Mouse (Mus musculus): ENCODE measurements around the gene Ltc4s.

Gene Ltc4s

GRCm38 (mm10) chr11:50238324-50238723, at the start of gene Ltc4s:
Gene Ltc4s, minus strand, starts transcription at chr11:50238616.
- Histone ChIP-seq H3K27me3 (ENCODE audit: control insufficient read depth, insufficient read depth, low read length, poor library complexity, severe bottlenecking) (no peaks in the 10 kb centered on the region), H3K36me3 (ENCODE audit: control insufficient read depth, insufficient read depth, low read length, poor library complexity, severe bottlenecking) (no peaks in the 10 kb centered on the region)
- DNase-seq (ENCODE audit: low read depth, low spot score) = no peak

GRCm38 (mm10) chr11:50286428-50286827, 48.0 kb upstream of the Ltc4s start:
- peak; percentile 37 for DNase-seq (ENCODE audit: low read depth, low spot score)
- H3K36me3 ChIP-seq (ENCODE audit: control insufficient read depth, insufficient read depth, low read length, poor library complexity, severe bottlenecking) = no peaks in the 10 kb centered on the region
- H3K27me3 ChIP-seq (ENCODE audit: control insufficient read depth, insufficient read depth, low read length, poor library complexity, severe bottlenecking) = no peaks in the 10 kb centered on the region

GRCm38 (mm10) chr11:50285696-50286095, 47.3 kb upstream of the Ltc4s start:
- Histone ChIP-seq H3K27me3 (ENCODE audit: control insufficient read depth, insufficient read depth, low read length, poor library complexity, severe bottlenecking) (no peaks in the 10 kb centered on the region), H3K36me3 (ENCODE audit: control insufficient read depth, insufficient read depth, low read length, poor library complexity, severe bottlenecking) (no peaks in the 10 kb centered on the region)
- DNase-seq (ENCODE audit: low read depth, low spot score) = no peak

- Histone ChIP-seq H3K27me3 (ENCODE audit: control insufficient read depth, insufficient read depth, low read length, poor library complexity, severe bottlenecking) (no peaks in the 10 kb centered on the region), H3K36me3 (ENCODE audit: control insufficient read depth, insufficient read depth, low read length, poor library complexity, severe bottlenecking) (no peaks in the 10 kb centered on the region)
- no peak for DNase-seq (ENCODE audit: low read depth, low spot score)
Observed at GRCm38 (mm10) chr11:50285263-50285662, 46.8 kb upstream of the Ltc4s start.

- DNase-seq (ENCODE audit: low read depth, low spot score) = no peak
- no peaks in the 10 kb centered on the region for H3K27me3 ChIP-seq (ENCODE audit: control insufficient read depth, insufficient read depth, low read length, poor library complexity, severe bottlenecking)
Observed at GRCm38 (mm10) chr11:50280053-50280452, 41.6 kb upstream of the Ltc4s start.

GRCm38 (mm10) chr11:50279005-50279404, 40.6 kb upstream of the Ltc4s start:
- H3K27me3 ChIP-seq (ENCODE audit: control insufficient read depth, insufficient read depth, low read length, poor library complexity, severe bottlenecking) = no peaks in the 10 kb centered on the region
- no peak for DNase-seq (ENCODE audit: low read depth, low spot score)
- no peaks in the 10 kb centered on the region for H3K36me3 ChIP-seq (ENCODE audit: control insufficient read depth, insufficient read depth, low read length, poor library complexity, severe bottlenecking)

More at GRCm38 (mm10) chr11:50280053-50280452, 41.6 kb upstream of the Ltc4s start:
- no peaks in the 10 kb centered on the region for H3K36me3 ChIP-seq (ENCODE audit: control insufficient read depth, insufficient read depth, low read length, poor library complexity, severe bottlenecking)

GRCm38 (mm10) chr11:50277706-50278105, 39.3 kb upstream of the Ltc4s start:
- no peaks in the 10 kb centered on the region for H3K36me3 ChIP-seq (ENCODE audit: control insufficient read depth, insufficient read depth, low read length, poor library complexity, severe bottlenecking)
- no peak for DNase-seq (ENCODE audit: low read depth, low spot score)
- H3K27me3 ChIP-seq (ENCODE audit: control insufficient read depth, insufficient read depth, low read length, poor library complexity, severe bottlenecking) = no peaks in the 10 kb centered on the region

GRCm38 (mm10) chr11:50277025-50277424, 38.6 kb upstream of the Ltc4s start:
- Histone ChIP-seq H3K27me3 (ENCODE audit: control insufficient read depth, insufficient read depth, low read length, poor library complexity, severe bottlenecking) (no peaks in the 10 kb centered on the region), H3K36me3 (ENCODE audit: control insufficient read depth, insufficient read depth, low read length, poor library complexity, severe bottlenecking) (no peaks in the 10 kb centered on the region)
- DNase-seq (ENCODE audit: low read depth, low spot score) = peak; percentile 22

GRCm38 (mm10) chr11:50275568-50276151, 37.2 kb upstream of the Ltc4s start:
- no peaks in the 10 kb centered on the region for H3K36me3 ChIP-seq (ENCODE audit: control insufficient read depth, insufficient read depth, low read length, poor library complexity, severe bottlenecking)
- DNase-seq (ENCODE audit: low read depth, low spot score) = peak; percentile 50
- no peaks in the 10 kb centered on the region for H3K27me3 ChIP-seq (ENCODE audit: control insufficient read depth, insufficient read depth, low read length, poor library complexity, severe bottlenecking)

GRCm38 (mm10) chr11:50275077-50275476, 36.7 kb upstream of the Ltc4s start:
- Histone ChIP-seq H3K27me3 (ENCODE audit: control insufficient read depth, insufficient read depth, low read length, poor library complexity, severe bottlenecking) (no peaks in the 10 kb centered on the region), H3K36me3 (ENCODE audit: control insufficient read depth, insufficient read depth, low read length, poor library complexity, severe bottlenecking) (no peaks in the 10 kb centered on the region)
- peak; percentile 23 for DNase-seq (ENCODE audit: low read depth, low spot score)

GRCm38 (mm10) chr11:50272819-50273218, 34.4 kb upstream of the Ltc4s start:
- Histone ChIP-seq H3K27me3 (ENCODE audit: control insufficient read depth, insufficient read depth, low read length, poor library complexity, severe bottlenecking) (no peaks in the 10 kb centered on the region), H3K36me3 (ENCODE audit: control insufficient read depth, insufficient read depth, low read length, poor library complexity, severe bottlenecking) (no peaks in the 10 kb centered on the region)
- no peak for DNase-seq (ENCODE audit: low read depth, low spot score)

GRCm38 (mm10) chr11:50269885-50270284, 31.5 kb upstream of the Ltc4s start:
- no peak for DNase-seq (ENCODE audit: low read depth, low spot score)
- H3K36me3 ChIP-seq (ENCODE audit: control insufficient read depth, insufficient read depth, low read length, poor library complexity, severe bottlenecking) = peaks cover 5% of the 10 kb centered on the region; the same call in 1 of the 2 replicates
- H3K27me3 ChIP-seq (ENCODE audit: control insufficient read depth, insufficient read depth, low read length, poor library complexity, severe bottlenecking) = no peaks in the 10 kb centered on the region

GRCm38 (mm10) chr11:50269163-50269562, 30.7 kb upstream of the Ltc4s start:
- DNase-seq (ENCODE audit: low read depth, low spot score) = peak; percentile 69
- no peaks in the 10 kb centered on the region for H3K27me3 ChIP-seq (ENCODE audit: control insufficient read depth, insufficient read depth, low read length, poor library complexity, severe bottlenecking)
- H3K36me3 ChIP-seq (ENCODE audit: control insufficient read depth, insufficient read depth, low read length, poor library complexity, severe bottlenecking) = peaks cover 5% of the 10 kb centered on the region; the same call in 1 of the 2 replicates

GRCm38 (mm10) chr11:50266997-50267396, 28.6 kb upstream of the Ltc4s start:
- no peaks in the 10 kb centered on the region for H3K27me3 ChIP-seq (ENCODE audit: control insufficient read depth, insufficient read depth, low read length, poor library complexity, severe bottlenecking)
- DNase-seq (ENCODE audit: low read depth, low spot score) = no peak
- H3K36me3 ChIP-seq (ENCODE audit: control insufficient read depth, insufficient read depth, low read length, poor library complexity, severe bottlenecking) = peaks cover 6% of the 10 kb centered on the region; the same call in 1 of the 2 replicates

GRCm38 (mm10) chr11:50265931-50266330, 27.5 kb upstream of the Ltc4s start:
- no peak for DNase-seq (ENCODE audit: low read depth, low spot score)
- Histone ChIP-seq H3K27me3 (ENCODE audit: control insufficient read depth, insufficient read depth, low read length, poor library complexity, severe bottlenecking) (no peaks in the 10 kb centered on the region), H3K36me3 (ENCODE audit: control insufficient read depth, insufficient read depth, low read length, poor library complexity, severe bottlenecking) (peaks cover 7% of the 10 kb centered on the region)

GRCm38 (mm10) chr11:50263198-50263597, 24.8 kb upstream of the Ltc4s start:
- Histone ChIP-seq H3K36me3 (ENCODE audit: control insufficient read depth, insufficient read depth, low read length, poor library complexity, severe bottlenecking) (peaks cover 15% of the 10 kb centered on the region), H3K27me3 (ENCODE audit: control insufficient read depth, insufficient read depth, low read length, poor library complexity, severe bottlenecking) (no peaks in the 10 kb centered on the region)
- DNase-seq (ENCODE audit: low read depth, low spot score) = no peak
